Mouse (Mus musculus) gastrocnemius, adult 8-10 months (tissue): ENCODE results near the gene Vsx1. TPM values are rescaled to one million over a fixed set of nuclear protein-coding genes. Genes with fewer than 3 reads are reported as not detected.

Source experiments
- DNase-seq, 2 experiments: peaks; one replicate each; pipeline ENCODE4 v3.0.0; 2022; ENCODE audit warnings: low spot score in 2 of 2
- total RNA-seq, 4 experiments: library from RNA; stranded (reverse); gene quantifications; 2 replicates each; pipeline ENCODE4 v1.2.4; 2022

The Vsx1 gene
- total RNA-seq, 4 experiments from 2014 or later = not detected

DNA sequence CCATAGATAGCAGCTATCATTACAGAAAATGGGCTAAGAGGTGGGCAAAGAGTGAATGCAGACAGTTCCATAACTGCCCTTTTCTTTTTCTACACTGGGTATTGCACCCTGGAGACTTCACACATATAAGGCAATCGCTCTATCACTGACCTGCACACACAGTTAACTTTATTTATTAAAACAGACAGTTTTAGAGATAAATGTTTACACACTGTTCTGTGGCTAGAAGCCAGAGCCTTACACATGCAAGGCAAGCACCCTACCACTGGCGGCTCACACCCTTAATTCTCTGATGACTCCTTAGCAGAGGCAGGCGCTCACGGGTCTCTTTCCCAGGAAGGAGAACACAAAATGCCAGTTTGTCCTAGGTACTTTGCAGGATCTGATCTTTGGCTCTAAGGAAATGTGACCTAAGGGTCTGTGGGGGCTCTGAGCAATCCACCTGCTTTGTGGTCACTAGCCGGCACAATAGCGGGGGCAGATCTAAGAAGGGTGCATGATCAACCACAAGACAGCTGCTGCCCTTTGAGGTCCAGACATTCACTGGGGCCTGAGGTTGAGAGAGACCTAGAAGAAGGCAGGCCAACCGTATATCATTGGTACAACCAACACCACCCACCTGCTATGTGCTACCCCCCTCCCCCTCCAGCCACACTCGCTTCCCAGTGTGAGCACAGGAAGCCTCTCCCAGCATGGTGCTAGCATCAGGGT is 42.6 kb downstream of the Vsx1 start:
- DNase-seq = no peak

DNA sequence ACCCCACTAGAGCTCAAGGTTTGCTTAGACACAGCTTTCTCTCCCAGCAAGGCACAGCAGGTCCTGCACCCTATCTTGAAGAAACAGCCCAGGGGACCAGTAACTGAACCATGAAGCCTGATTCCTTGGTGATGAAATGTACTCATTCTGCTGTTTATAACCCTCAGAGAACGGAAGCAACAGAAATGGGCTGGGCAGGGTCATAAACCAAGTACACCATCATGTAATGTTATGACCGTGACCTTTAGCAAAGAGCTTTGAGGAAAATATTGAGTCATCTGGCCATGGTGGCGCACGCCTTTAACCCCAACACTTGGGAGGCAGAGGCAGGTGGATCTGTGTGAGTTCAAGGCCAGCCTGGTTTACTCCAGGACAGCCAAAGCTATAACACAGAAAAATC is 43.9 kb downstream of the Vsx1 start:
- no peak for DNase-seq

DNA sequence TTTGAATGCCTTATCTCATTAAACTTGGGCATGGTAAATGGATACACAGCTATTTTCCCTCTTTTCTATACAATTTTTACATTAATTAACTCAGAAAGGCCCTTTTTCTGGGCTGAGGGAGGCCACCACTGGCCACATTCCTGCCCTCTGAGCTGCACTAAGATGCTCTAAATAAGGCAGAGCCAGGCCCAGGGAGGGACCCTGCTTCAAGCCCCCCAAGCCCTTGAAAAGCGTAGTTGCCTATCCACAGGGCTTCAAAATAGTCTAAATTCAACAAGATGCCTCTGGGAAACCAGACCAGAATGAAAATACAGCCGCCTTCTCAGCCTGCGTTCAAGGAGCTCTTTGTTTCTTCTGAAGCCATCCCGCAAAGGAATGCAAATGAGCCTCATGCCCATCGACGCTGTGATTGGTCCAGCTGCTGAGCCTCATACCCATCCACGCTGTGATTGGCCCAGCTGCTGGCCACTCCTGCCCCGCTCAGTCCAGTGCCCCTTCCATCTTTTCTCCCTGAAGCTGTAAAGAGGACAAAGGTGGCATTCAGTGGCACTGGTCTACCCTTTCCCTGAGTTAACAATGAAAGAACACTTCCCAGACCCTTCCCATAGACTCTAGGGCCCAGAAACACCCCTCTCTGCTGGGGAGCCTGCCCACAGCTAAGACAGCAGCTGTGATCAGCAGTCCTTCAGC is 45.3 kb downstream of the Vsx1 start:
- DNase-seq = no peak

- no peak for DNase-seq
Measured at GRCm38 (mm10) chr2:150643166-150643565, 46.0 kb downstream of the Vsx1 start.

DNA sequence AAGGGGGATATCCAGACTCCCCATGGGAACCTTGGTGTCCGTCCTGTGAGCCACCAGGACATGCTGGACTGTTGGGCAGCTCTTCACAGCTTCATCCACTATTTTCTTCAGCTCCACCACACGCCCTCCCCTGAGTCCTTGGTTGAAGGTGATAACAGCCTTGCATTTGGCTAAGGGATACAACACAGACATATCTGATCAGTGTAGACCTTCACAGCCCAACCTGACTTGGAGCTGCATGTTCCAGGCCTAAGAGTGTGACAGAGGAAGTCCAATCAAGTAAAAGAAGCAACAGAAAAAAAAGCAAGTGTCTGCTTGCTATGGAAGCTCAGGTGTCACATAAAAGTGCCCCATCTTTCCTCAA is 50.8 kb downstream of the Vsx1 start:
- DNase-seq = no peak

DNA sequence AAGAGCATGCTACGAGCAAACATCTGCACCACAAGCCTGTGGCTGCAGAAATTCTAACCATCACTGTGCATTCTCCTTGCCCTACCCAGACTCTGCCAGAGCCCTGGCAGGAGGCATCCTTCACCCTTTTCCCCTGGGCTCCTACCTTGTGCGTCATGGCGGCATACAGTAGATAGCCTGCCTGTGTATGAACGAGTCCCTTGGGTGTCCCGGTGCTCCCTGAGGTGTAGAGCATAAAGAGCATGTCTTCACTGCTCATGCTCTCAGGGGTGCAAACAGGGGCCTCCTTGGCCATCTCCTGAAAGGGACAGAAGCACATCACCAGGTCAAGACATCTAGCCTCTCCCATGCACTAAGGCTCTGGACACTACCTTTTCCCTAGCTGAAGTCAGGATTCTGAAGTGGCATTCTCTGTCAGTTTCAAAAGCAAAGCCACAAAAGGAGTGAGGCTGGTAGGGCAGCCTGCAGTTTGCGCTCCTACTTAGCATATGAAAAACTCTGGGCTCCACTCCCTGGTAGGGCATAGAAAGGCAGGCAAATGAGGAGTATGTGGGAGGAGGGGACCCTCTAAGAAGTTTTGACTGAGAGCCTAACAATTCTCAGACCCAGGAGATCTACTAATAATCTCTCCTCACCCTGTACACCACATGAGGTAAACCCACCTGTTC is 51.3 kb downstream of the Vsx1 start:
- no peak for DNase-seq

DNA sequence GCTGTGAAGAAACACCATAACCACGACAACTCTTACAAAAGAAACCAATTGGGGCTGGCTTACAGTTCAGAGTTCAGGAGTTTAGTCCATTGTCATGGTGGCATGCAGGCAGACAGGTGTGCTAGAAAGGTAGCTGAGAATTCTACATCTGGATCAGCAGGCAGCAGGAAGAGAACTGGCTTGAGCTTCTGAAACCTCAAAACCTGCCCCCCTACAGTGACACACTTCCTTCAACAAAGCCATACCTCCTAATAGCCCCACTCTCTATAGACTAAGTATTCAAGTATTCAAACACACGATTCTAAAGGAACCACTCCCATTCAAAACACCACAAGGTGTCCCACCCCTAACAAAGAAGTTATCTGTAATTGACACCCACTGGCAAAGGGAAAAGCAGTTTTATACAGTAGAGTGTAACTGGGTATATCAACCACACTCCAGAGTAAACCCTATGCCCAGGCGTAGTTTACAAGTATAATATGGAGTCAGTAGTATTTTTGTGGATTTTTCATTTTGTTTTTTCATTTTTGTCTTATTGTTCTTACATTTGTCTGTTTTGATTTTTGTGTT is 53.2 kb downstream of the Vsx1 start:
- DNase-seq = no peak

Other genes with a start within 250 kb of the Vsx1 start
- 1 to 10 TPM; 1.8 to 2.2 (median 2.2) TPM for gene Zfp442, start 237.9 kb downstream of the Vsx1 start, total RNA-seq
- gene Zfp345, start 204.3 kb downstream of the Vsx1 start, total RNA-seq = not detected
- under 1 TPM in 1 of 4 experiments, not detected in 3; 0.40 TPM for gene Cst7, start 118.9 kb downstream of the Vsx1 start, total RNA-seq
- 10 to 100 TPM; 17.2 to 19.3 (median 18.1) TPM for gene Apmap, start 80.8 kb downstream of the Vsx1 start, total RNA-seq
- 10 to 100 TPM; 16.1 to 25.1 (median 18.9) TPM for gene Acss1, start 20.9 kb downstream of the Vsx1 start, total RNA-seq
- 1 to 10 TPM; 8.7 to 9.9 (median 9.0) TPM for gene Entpd6, start 59.7 kb upstream of the Vsx1 start, total RNA-seq
- gene Pygb, start 97.4 kb upstream of the Vsx1 start, total RNA-seq = 1 to 10 TPM; 3.1 to 5.0 (median 3.9) TPM
- gene Abhd12, start 215.4 kb upstream of the Vsx1 start, total RNA-seq = 10 to 100 TPM; 22.0 to 27.5 (median 25.7) TPM
- 1 to 10 TPM; 1.6 to 2.7 (median 1.9) TPM for gene Gins1, start 216.0 kb upstream of the Vsx1 start, total RNA-seq